Mouse (Mus musculus) embryonic facial prominence, embryonic 14.5 days (tissue): ENCODE data around the gene Patj. TPM values are rescaled to one million over a fixed set of nuclear protein-coding genes. Genes with fewer than 3 reads are reported as not detected.

ENCODE experiments used
- ATAC-seq: fragments of 200-750 bp; cut with Nextera tagmentation; 2 replicates; pipeline ENCODE4 v1.8.0; 2017; ENCODE audit warnings: low read depth, moderate number of reproducible peaks, moderate TSS enrichment
- DNase-seq: peaks from one replicate; pipeline ENCODE4 v3.0.0-alpha.2; 2015; ENCODE audit warnings: low spot score
- H3K27ac ChIP-seq: fragments of 300-500 bp; sonication (generic); replicated peaks from 2 replicates; pipeline ENCODE4 v1.5.1; 2014; ENCODE audit warnings: low read depth, mild to moderate bottlenecking, low read length, moderate library complexity
- H3K27me3 ChIP-seq: fragments of 300-500 bp; sonication (generic); replicated peaks from 2 replicates; pipeline ENCODE4 v1.6.1; 2014; ENCODE audit warnings: low read length; ENCODE audit not compliant: control insufficient read depth, insufficient read depth
- H3K36me3 ChIP-seq: fragments of 300-500 bp; sonication (generic); 2 replicates; pipeline ENCODE4 v1.6.1; 2014; ENCODE audit warnings: low read length, mixed read lengths; ENCODE audit not compliant: control insufficient read depth, insufficient read depth
- H3K4me1 ChIP-seq: fragments of 300-500 bp; sonication (generic); 2 replicates; pipeline ENCODE4 v1.6.1; 2014; ENCODE audit warnings: antibody characterized with exemption, low read length; ENCODE audit not compliant: control insufficient read depth, insufficient read depth
- H3K4me2 ChIP-seq: fragments of 300-500 bp; sonication (generic); 2 replicates; pipeline ENCODE4 v1.6.1; 2014; ENCODE audit warnings: low read depth, mild to moderate bottlenecking, low read length, moderate library complexity, mixed read lengths
- H3K4me3 ChIP-seq: fragments of 300-500 bp; sonication (generic); 2 replicates; pipeline ENCODE4 v1.5.1; 2014; ENCODE audit warnings: low read depth, mild to moderate bottlenecking, low read length
- H3K9ac ChIP-seq: fragments of 300-500 bp; sonication (generic); 2 replicates; pipeline ENCODE4 v1.6.1; 2014; ENCODE audit warnings: low read depth, mild to moderate bottlenecking, low read length, moderate library complexity, mixed read lengths
- H3K9me3 ChIP-seq: fragments of 300-500 bp; sonication (generic); 2 replicates; pipeline ENCODE4 v1.6.1; 2016; ENCODE audit warnings: low read length; ENCODE audit not compliant: control insufficient read depth
- WGBS: fragments of 180-500 bp; shearing (Covaris S2); extraction: QIAGEN DNeasy Blood & Tissue Kit; methylation state at CpG from one replicate; pipeline ENCODE4 v1.1.7; 2014; 5-methylcytosine and 5-hydroxymethylcytosine counted together
- polyA plus RNA-seq: library from polyadenylated mRNA; unstranded; fragments of >200 nt; fragmentation: Nextera tagmentation; extraction: Ambion mirVana; gene quantifications from 2 replicates; pipeline ENCODE4 v1.2.1, GENCODE M21; 2014

The Patj gene
- polyA plus RNA-seq, 1 experiment from 2014 or later, result 12.3 TPM

- Histone ChIP-seq H3K27ac (no peak overlapping the region), H3K4me2 (no peak overlapping the region), H3K36me3 (no peaks in the 10 kb centered on the region), H3K9ac (no peak overlapping the region), H3K4me3 (no peak overlapping the region), H3K27me3 (no peaks in the 10 kb centered on the region), H3K4me1 (no peaks in the 10 kb centered on the region), H3K9me3 (no peaks in the 10 kb centered on the region)
- ATAC-seq, result no peak
- DNase-seq, result no peak
- WGBS, result 57% methylated on average over 12 of the region's 12 CpGs
Observed at GRCm38 (mm10) chr4:98546456-98547176, 151.0 kb downstream of the Patj start.

GRCm38 (mm10) chr4:98549491-98549890 is 153.9 kb downstream of the Patj start:
- ATAC-seq, result no peak
- H3K36me3 ChIP-seq, result no peaks in the 10 kb centered on the region
- H3K9me3 ChIP-seq, result no peaks in the 10 kb centered on the region
- no peak overlapping the region for H3K9ac ChIP-seq
- no peaks in the 10 kb centered on the region for H3K4me1 ChIP-seq
- H3K4me3 ChIP-seq, result no peak overlapping the region
- H3K27me3 ChIP-seq, result no peaks in the 10 kb centered on the region
- DNase-seq, result no peak
- 80% methylated on average over 7 of the region's 7 CpGs for WGBS
- no peak overlapping the region for H3K27ac ChIP-seq
- no peak overlapping the region for H3K4me2 ChIP-seq

- H3K27me3 ChIP-seq, result no peaks in the 10 kb centered on the region
- DNase-seq (no peak), ATAC-seq (no peak)
- H3K4me3 ChIP-seq, result no peak overlapping the region
- H3K36me3 ChIP-seq, result no peaks in the 10 kb centered on the region
- H3K9me3 ChIP-seq, result no peaks in the 10 kb centered on the region
- H3K9ac ChIP-seq, result no peak overlapping the region
- no peak overlapping the region for H3K4me2 ChIP-seq
- no peak overlapping the region for H3K27ac ChIP-seq
- WGBS, result 83% methylated on average over 5 of the region's 5 CpGs
- no peaks in the 10 kb centered on the region for H3K4me1 ChIP-seq
Observed at GRCm38 (mm10) chr4:98550116-98550515, 154.5 kb downstream of the Patj start.

- Histone ChIP-seq H3K27me3 (no peaks in the 10 kb centered on the region), H3K27ac (no peak overlapping the region), H3K4me2 (no peak overlapping the region), H3K4me3 (no peak overlapping the region), H3K9ac (no peak overlapping the region), H3K4me1 (no peaks in the 10 kb centered on the region), H3K36me3 (no peaks in the 10 kb centered on the region), H3K9me3 (no peaks in the 10 kb centered on the region)
- DNase-seq (no peak), ATAC-seq (no peak)
- WGBS, result 91% methylated on average over 2 of the region's 2 CpGs
Observed at GRCm38 (mm10) chr4:98555666-98556065, 160.1 kb downstream of the Patj start.

- Histone ChIP-seq H3K27ac (no peak overlapping the region), H3K27me3 (no peaks in the 10 kb centered on the region), H3K4me1 (no peaks in the 10 kb centered on the region), H3K4me3 (no peak overlapping the region), H3K4me2 (no peak overlapping the region), H3K9me3 (no peaks in the 10 kb centered on the region), H3K36me3 (no peaks in the 10 kb centered on the region), H3K9ac (no peak overlapping the region)
- WGBS, result 93% methylated on average over 6 of the region's 6 CpGs
- no peak for ATAC-seq
- no peak for DNase-seq
Observed at GRCm38 (mm10) chr4:98556449-98556848, 160.9 kb downstream of the Patj start.

- no peaks in the 10 kb centered on the region for H3K9me3 ChIP-seq
- no peak overlapping the region for H3K9ac ChIP-seq
- peak; percentile 7 for DNase-seq
- no peaks in the 10 kb centered on the region for H3K27me3 ChIP-seq
- no peak overlapping the region for H3K27ac ChIP-seq
- no peak overlapping the region for H3K4me3 ChIP-seq
- no peaks in the 10 kb centered on the region for H3K36me3 ChIP-seq
- no peak for ATAC-seq
- H3K4me1 ChIP-seq, result no peaks in the 10 kb centered on the region
- H3K4me2 ChIP-seq, result no peak overlapping the region
- WGBS, result 91% methylated on average over 13 of the region's 13 CpGs
Observed at GRCm38 (mm10) chr4:98557192-98557591, 161.6 kb downstream of the Patj start.

- Histone ChIP-seq H3K9ac (no peak overlapping the region), H3K27ac (no peak overlapping the region; the same call in 1 of the 2 replicates), H3K4me2 (no peak overlapping the region), H3K4me1 (peaks cover 7% of the 10 kb centered on the region; the same call in 1 of the 2 replicates), H3K36me3 (no peaks in the 10 kb centered on the region), H3K4me3 (no peak overlapping the region), H3K27me3 (no peaks in the 10 kb centered on the region), H3K9me3 (no peaks in the 10 kb centered on the region)
- ATAC-seq, result peak; percentile 83
- DNase-seq, result peak; percentile 79
- 64% methylated on average over 9 of the region's 9 CpGs for WGBS
Observed at GRCm38 (mm10) chr4:98560196-98560830, 164.7 kb downstream of the Patj start.

GRCm38 (mm10) chr4:98563082-98563481 is 167.5 kb downstream of the Patj start:
- DNase-seq (peak; percentile 19), ATAC-seq (peak; percentile 50; the same call in 1 of the 2 replicates)
- Histone ChIP-seq H3K9me3 (no peaks in the 10 kb centered on the region), H3K27me3 (no peaks in the 10 kb centered on the region), H3K36me3 (no peaks in the 10 kb centered on the region), H3K9ac (no peak overlapping the region), H3K4me2 (no peak overlapping the region), H3K27ac (peak overlapping the region; percentile 6; the same call in 1 of the 2 replicates), H3K4me3 (no peak overlapping the region), H3K4me1 (peaks cover 7% of the 10 kb centered on the region; the same call in 1 of the 2 replicates)
- WGBS, result 42% methylated on average over 5 of the region's 5 CpGs
